Mouse (Mus musculus): Measurements from ENCODE around the gene Amelx. TPM values are rescaled to one million over a fixed set of nuclear protein-coding genes. Genes with fewer than 3 reads are reported as not detected.

The Amelx gene
- polyA plus RNA-seq (2012; rRNA removed; ENCODE audit: low replicate concordance), result not detected in 2 replicates

GRCm38 (mm10) chrX:169187100-169187499 is at the start of gene Amelx:
Gene Amelx (minus strand): TSS chrX:169187200.

Other genes starting within 250 kb of the Amelx start
- 8.9 and 10.2 TPM in 2 replicates for gene Hccs, start 133.2 kb upstream of the Amelx start, polyA plus RNA-seq (2012; rRNA removed; ENCODE audit: low replicate concordance)